Mouse (Mus musculus) kidney, adult 2 months (tissue): ENCODE data around the gene Tbc1d21.

ENCODE experiments used
- CTCF ChIP-seq: fragments of 200-500 bp; conservative IDR thresholded peaks from 2 replicates; pipeline ENCODE4 v1.5.1; 2011; ENCODE audit warnings: low read depth, mild to moderate bottlenecking, control low read depth, low read length, moderate library complexity, mixed read lengths; ENCODE audit not compliant: insufficient read depth, insufficient read length
- POLR2A ChIP-seq: fragments of 200-500 bp; IDR thresholded peaks from one replicate; pipeline ENCODE4 v1.6.1; 2011; ENCODE audit warnings: low read depth, low read length, control low read depth

DNA sequence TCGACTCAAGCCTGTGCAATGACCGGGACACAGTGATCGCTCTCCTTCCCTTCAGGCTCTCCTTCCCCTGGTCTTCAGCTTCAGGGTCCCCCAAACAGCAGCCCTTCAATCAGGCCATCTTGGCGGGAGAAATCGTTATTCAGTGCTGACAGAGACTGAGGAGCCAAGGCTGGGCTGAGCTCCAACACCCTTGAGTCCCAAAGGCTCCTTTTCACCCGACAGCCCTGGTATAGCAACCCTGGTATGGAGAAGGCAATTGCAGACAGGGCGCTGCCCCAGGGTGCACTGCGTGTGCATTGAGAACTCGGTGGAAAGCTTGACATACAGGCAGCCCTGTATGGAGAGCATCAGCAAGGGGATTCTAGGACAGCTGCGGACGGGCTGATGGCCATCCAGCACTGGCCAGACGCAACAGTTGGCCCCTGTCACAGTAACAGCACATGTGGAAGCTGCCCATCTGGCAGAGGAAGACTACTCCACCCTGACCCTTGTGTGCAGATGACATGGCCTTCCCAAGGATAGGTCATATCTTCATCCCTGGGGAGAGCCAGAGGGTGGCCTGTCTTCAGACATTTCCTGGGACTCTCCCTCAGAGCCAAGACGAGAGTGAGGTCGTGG lies 60.1 kb downstream of the Tbc1d21 start:
- TF ChIP-seq POLR2A (no peak), CTCF (no peak)
